Mouse (Mus musculus) Patski (cell line): Measurements from ENCODE around the gene Rabggtb. TPM values are rescaled to one million over a fixed set of nuclear protein-coding genes. Genes with fewer than 3 reads are reported as not detected.

Experiments used
- ATAC-seq: fragments of 100-300 bp; one replicate; pipeline ENCODE4 v1.8.0; 2021
- CTCF ChIA-PET: fragments of 350-600 bp; sonication (Branson Sonifier 250); formaldehyde crosslinking; loops from one replicate; lab custom pipeline; 2022; ENCODE audit warnings: inconsistent platforms; lab: Charles Lee
- POLR2A ChIA-PET: fragments of 350-600 bp; sonication (Branson Sonifier 250); formaldehyde crosslinking; loops from one replicate; lab custom pipeline; 2022; ENCODE audit warnings: antibody characterized with exemption, inconsistent platforms; lab: Charles Lee
- DNase-seq: peaks from one replicate; pipeline ENCODE4 v3.0.0-alpha.2; 2011; ENCODE audit warnings: low read depth, low spot score
- H3K27me3 ChIP-seq: fragments of 371-371 bp; one replicate; pipeline ENCODE4 v1.5.1; 2021
- CTCF ChIP-seq: fragments of 100-300 bp; IDR thresholded peaks from one replicate; pipeline ENCODE4 v1.5.1; 2021
- in situ Hi-C: fragments of 300-500 bp; cut with MboI; formaldehyde crosslinking; loops from 3 replicates; pipeline ENCODE4 v1.11.1; 2018; ENCODE audit warnings: low pct_unique_long_range_greater_than_20kb, mixed read lengths
- polyA plus RNA-seq: library from polyadenylated mRNA; unstranded; gene quantifications from one replicate; pipeline ENCODE4 v1.2.3, GENCODE M21; 2021

The Rabggtb gene
- polyA plus RNA-seq, 1 experiment from 2014 or later, result 219 TPM

DNA sequence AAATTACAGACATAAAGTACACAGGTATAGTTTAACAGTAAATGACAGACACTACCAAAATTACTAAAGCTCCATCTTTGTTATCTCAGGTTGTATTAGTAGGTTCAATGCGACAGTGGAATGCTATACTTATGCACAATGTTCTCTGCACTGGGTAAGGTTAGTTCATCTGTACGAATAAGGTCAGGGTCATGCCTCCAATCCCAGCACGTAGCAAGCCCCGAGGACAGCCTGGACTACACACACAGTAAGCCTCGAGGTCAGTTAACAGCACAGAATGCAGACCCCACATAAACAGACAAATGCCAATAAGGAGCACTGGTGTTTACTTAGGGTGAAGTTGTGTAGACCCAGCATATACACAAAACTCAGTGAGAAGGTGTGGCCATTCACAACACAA, 3.9 kb downstream of the Rabggtb start:
- no peak for ATAC-seq
- no peak for TF ChIP-seq CTCF
- CTCF ChIA-PET, result interaction anchor here (0.9 to 1.5 kb wide), 3 partner anchors 9 to 20 kb away, joined by 3 to 4 read pairs (median 3); no protein-coding TSS in a partner anchor

DNA sequence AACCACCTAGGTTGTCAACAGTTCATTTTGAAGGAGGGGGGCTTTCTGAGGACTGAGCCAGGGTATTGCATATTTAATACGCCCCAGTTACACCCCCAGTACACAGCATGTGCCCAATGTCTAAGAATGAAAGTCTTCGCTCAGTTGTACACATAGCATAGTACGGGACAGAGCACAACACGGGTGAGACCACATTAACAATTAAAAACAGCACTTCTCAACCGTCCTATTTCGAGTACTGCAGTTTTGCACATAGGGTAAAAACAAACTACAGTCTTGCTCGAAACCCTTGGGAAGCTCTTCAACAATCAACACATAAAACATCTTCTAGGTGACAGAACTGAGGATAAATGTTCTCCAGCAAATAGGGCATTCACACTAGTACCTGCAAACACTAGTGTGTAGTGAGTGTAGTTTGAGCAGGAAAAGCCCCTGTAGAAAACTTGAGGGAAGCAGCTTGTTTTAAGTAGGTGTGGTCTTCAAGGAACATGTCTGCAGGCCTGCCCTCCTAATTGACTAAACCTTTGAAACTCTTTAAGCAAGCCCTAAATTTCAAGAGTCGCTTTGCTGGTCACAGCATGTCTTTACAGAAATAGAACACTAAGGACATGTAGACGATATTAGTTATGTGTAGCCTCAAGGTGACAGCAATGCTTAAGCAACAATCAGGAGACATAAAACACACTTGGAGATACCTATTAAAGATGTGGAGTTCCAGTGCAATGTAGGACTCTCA, 6.5 kb downstream of the Rabggtb start, which contains the start of gene Msh4:
Gene Msh4 (minus strand): TSS at position 3 of the 736 bp plus-strand sequence.
- ATAC-seq, result no peak

More for the DNA sequence above, 3.9 kb downstream of the Rabggtb start:
- no peaks in the 10 kb centered on the region for H3K27me3 ChIP-seq
- in situ Hi-C loops, result loop anchor here (25.0 kb wide), 2 partner anchors 1178 to 1547 kb away; partner anchors contain the start of genes Fpgt and Lrriq3
- POLR2A ChIA-PET, result interaction anchor here (0.6 to 1.6 kb wide), 2 partner anchors 36 to 323 kb away, joined by 3 to 4 read pairs; no protein-coding TSS in a partner anchor
- no peak for DNase-seq

DNA sequence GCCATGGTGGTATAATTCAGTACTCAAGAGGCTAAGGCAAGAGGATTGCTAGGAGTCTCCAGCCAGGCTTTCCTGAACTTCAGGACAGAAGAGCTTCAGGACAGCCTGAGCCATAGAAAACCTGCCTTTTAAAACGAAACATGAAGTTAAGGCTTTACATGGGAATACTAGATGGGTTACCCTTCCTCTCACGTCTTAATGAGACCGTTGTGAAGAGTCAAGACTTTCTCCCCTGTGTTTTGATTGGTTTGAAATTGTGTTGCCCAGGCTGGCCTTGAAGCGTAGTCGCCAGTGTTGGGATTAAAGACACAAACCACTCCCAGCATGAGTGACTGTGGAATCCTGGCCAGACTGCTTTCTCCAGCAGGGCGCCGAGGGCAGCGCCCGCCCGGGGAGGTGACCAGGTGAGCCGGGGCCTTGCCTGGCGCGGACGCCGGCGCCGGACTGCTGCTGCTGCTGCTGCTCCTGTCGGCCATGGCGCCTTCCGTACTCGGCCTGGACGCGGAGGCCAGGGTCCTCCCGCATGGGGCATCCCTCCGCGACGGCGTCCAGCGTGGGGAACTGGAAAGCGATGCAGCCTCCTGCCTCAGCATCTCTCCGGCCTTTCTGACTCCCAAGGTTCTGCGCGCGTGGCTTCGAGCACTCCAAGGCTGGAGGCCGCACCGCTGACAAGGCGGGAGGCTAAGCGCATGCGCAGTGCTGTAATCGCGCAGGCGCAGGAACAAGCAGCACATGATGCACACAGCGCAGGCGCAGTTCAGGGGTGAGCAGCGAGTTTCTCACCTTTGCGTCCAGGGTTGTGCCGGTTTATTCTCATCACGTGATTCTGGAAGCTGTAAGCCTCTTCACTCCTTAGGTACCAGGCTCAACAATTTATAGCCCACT, 7.3 kb downstream of the Rabggtb start:
- POLR2A ChIA-PET, result interaction anchor here (0.7 to 1.4 kb wide), 5 partner anchors 10 to 379 kb away, joined by 3 to 6 read pairs (median 5); no protein-coding TSS in a partner anchor
- TF ChIP-seq CTCF, result no peak
- H3K27me3 ChIP-seq, result no peaks in the 10 kb centered on the region
- CTCF ChIA-PET, result interaction anchor here (0.6 to 2.1 kb wide), 12 partner anchors 8 to 61 kb away, joined by 3 to 12 read pairs (median 4); partner anchors contain the start of gene Rabggtb
- in situ Hi-C loops, result loop anchor here (25.0 kb wide), 2 partner anchors 1182 to 1543 kb away; partner anchors contain the start of genes Fpgt and Lrriq3
- ATAC-seq (peak; percentile 6), DNase-seq (no peak)

More for the DNA sequence above, 6.5 kb downstream of the Rabggtb start, which contains the start of gene Msh4:
- DNase-seq, result no peak
- no peaks in the 10 kb centered on the region for H3K27me3 ChIP-seq
- ChIA-PET CTCF (no interaction called here), POLR2A (no interaction called here)
- in situ Hi-C loops, result loop anchor here (25.0 kb wide), 2 partner anchors 1181 to 1544 kb away; partner anchors contain the start of genes Fpgt and Lrriq3
- no peak for TF ChIP-seq CTCF

- no peaks in the 10 kb centered on the region for H3K27me3 ChIP-seq
- POLR2A ChIA-PET, result interaction anchor here (1.3 to 1.4 kb wide), 2 partner anchors 9 to 38 kb away, joined by 3 to 5 read pairs; no protein-coding TSS in a partner anchor
- peak; percentile 88 for TF ChIP-seq CTCF
- peak; percentile 86 for ATAC-seq
- no peak for DNase-seq
- CTCF ChIA-PET, result interaction anchor here (0.6 to 2.1 kb wide), 14 partner anchors 9 to 62 kb away, joined by 3 to 12 read pairs (median 4); partner anchors contain the start of gene Rabggtb
- in situ Hi-C loops, result loop anchor here (25.0 kb wide), 2 partner anchors 1183 to 1542 kb away; partner anchors contain the start of genes Fpgt and Lrriq3
Observed at GRCm38 (mm10) chr3:153904586-153904985, 8.2 kb downstream of the Rabggtb start.

DNA sequence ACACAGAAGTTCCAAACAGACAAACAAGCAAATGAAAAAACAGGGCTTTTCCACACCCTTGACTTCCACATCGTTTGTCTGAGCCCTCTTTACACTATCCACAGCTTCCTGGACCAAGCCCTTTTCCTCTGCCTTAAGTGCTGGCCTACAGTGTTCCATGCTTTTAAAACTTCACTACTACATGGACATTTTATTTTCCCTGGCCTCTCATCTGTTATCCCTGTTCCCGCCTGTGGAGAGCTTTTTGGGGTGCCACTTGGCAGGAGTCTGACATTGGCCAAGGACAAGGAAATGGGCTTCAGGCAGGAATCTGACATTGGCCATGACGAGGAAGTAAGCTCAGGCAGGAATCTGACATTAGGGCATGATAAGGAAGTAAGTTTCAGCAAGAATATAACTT, 10.2 kb downstream of the Rabggtb start:
- no peaks in the 10 kb centered on the region for H3K27me3 ChIP-seq
- DNase-seq (no peak), ATAC-seq (no peak)
- POLR2A ChIA-PET, result no interaction called here
- CTCF ChIA-PET, result no interaction called here
- in situ Hi-C loops, result loop anchor here (25.0 kb wide), 2 partner anchors 1185 to 1540 kb away; partner anchors contain the start of genes Fpgt and Lrriq3
- no peak for TF ChIP-seq CTCF

DNA sequence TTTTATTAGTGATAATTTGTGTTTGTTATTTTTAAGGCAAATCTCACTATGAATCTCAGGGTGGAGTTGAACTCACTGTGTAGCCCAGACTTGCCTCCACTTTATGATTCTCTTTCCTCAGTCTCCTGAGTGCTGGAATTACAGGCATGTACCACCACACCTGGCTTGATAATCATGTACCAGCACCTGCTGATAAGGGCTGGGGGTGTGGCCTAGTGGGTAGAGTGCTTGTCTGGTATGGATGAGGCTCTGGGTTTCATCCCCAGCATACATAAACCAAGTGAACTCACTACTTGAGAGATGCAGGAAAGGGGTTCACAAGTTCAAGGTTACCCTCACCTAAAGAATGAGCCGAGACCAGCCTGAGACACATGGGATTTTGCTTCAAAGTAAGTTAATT, 10.9 kb downstream of the Rabggtb start:
- POLR2A ChIA-PET, result no interaction called here

DNA sequence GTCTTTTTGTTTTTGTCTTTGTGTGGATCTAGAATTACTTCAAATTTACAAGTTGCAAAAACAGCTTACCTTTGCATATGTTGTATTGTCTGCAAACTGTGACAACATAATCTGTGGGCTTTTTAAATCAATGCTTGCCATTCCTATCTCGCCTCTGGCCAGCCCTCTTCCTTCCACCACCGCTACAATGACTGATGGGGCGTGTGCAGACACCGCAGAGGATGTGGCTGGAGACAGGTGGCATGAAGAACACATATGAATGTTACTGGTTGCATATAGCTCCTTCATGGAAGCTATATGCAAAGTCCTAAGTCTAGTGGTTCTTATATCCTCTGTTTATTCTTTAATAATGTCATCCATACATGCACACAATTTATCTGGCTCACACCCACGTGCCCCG, 15.6 kb downstream of the Rabggtb start:
- no peak for TF ChIP-seq CTCF
- no peak for ATAC-seq
- in situ Hi-C loops, result no loop called here
- ChIA-PET CTCF (no interaction called here), POLR2A (interaction anchor here (0.8 to 2.4 kb wide), 3 partner anchors 11 to 46 kb away, joined by 3 to 5 read pairs (median 5); no protein-coding TSS in a partner anchor)
- no peaks in the 10 kb centered on the region for H3K27me3 ChIP-seq
- no peak for DNase-seq

More for the DNA sequence above, 10.9 kb downstream of the Rabggtb start:
- H3K27me3 ChIP-seq, result no peaks in the 10 kb centered on the region
- CTCF ChIA-PET, result no interaction called here
- no peak for TF ChIP-seq CTCF
- no peak for DNase-seq
- ATAC-seq, result no peak
- in situ Hi-C loops, result loop anchor here (25.0 kb wide), 2 partner anchors 1185 to 1540 kb away; partner anchors contain the start of genes Fpgt and Lrriq3

DNA sequence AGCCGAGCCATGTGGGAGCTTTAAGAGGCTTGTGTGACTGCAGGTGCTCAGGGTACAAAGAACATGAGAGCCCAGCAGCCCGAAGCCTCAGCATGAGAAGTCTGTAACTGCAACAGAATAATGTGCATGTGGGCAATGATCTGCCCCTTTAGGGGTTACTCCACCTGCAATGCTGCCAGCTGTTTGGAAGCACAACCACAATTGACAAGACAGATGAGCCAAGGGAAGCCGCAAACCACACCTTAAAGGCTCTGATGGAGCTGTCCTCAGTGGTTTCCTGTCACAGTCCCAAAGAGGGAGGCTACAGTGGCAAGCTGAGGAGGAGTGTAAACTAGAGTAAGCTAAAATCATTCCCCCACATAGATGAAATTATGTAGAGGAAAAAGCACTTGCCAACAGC, 17.4 kb downstream of the Rabggtb start:
- POLR2A ChIA-PET, result interaction anchor here (1.5 kb wide), 1 partner anchor 9 kb away, joined by 5 read pairs; no protein-coding TSS in a partner anchor
- no peak for TF ChIP-seq CTCF
- ATAC-seq, result no peak
- in situ Hi-C loops, result no loop called here
- no peaks in the 10 kb centered on the region for H3K27me3 ChIP-seq
- CTCF ChIA-PET, result interaction anchor here (1.2 to 1.5 kb wide), 4 partner anchors 9 to 83 kb away, joined by 3 to 4 read pairs (median 3); partner anchors contain the start of gene Rabggtb
- no peak for DNase-seq

- POLR2A ChIA-PET, result no interaction called here
- DNase-seq (no peak), ATAC-seq (no peak)
- in situ Hi-C loops, result no loop called here
- TF ChIP-seq CTCF, result no peak
- H3K27me3 ChIP-seq, result no peaks in the 10 kb centered on the region
- CTCF ChIA-PET, result interaction anchor here (1.2 kb wide), 1 partner anchor 1128 kb away, joined by 4 read pairs; no protein-coding TSS in a partner anchor
Observed at GRCm38 (mm10) chr3:153889188-153889781, 23.5 kb downstream of the Rabggtb start.
